Mouse (Mus musculus) gonadal fat pad, adult 2 months (tissue): ENCODE results near the gene Eif4g3. TPM values are rescaled to one million over a fixed set of nuclear protein-coding genes. Genes with fewer than 3 reads are reported as not detected.

Source experiments
- DNase-seq: peaks from one replicate; pipeline ENCODE4 v3.0.0-alpha.2; 2012; ENCODE audit warnings: low read depth
- polyA plus RNA-seq: library from polyadenylated mRNA; depleted of rRNA; stranded (reverse); fragments of >200 nt; gene quantifications from 2 replicates; pipeline ENCODE4 v1.2.3, GENCODE M21; 2012

Gene Eif4g3
- polyA plus RNA-seq, 1 experiment: 40.9 TPM

- DNase-seq: no peak
Observed at GRCm38 (mm10) chr4:138161550-138161949, 168.7 kb downstream of the Eif4g3 start.

GRCm38 (mm10) chr4:138163836-138164235 is 171.0 kb downstream of the Eif4g3 start:
- no peak for DNase-seq

GRCm38 (mm10) chr4:138164860-138165259 is 172.0 kb downstream of the Eif4g3 start:
- DNase-seq: no peak

- no peak for DNase-seq
Observed at GRCm38 (mm10) chr4:138166519-138166918, 173.7 kb downstream of the Eif4g3 start.

GRCm38 (mm10) chr4:138168162-138168561 is 175.3 kb downstream of the Eif4g3 start:
- no peak for DNase-seq

GRCm38 (mm10) chr4:138169420-138169819 is 176.6 kb downstream of the Eif4g3 start:
- DNase-seq: no peak

GRCm38 (mm10) chr4:138172686-138173085 is 179.9 kb downstream of the Eif4g3 start:
- DNase-seq: no peak

- no peak for DNase-seq
Observed at GRCm38 (mm10) chr4:138179391-138179790, 186.6 kb downstream of the Eif4g3 start.

GRCm38 (mm10) chr4:138180719-138181118 is 187.9 kb downstream of the Eif4g3 start:
- DNase-seq: no peak

GRCm38 (mm10) chr4:138184056-138184455 is 191.2 kb downstream of the Eif4g3 start:
- DNase-seq: no peak

- DNase-seq: no peak
Observed at GRCm38 (mm10) chr4:138184573-138184981, 191.8 kb downstream of the Eif4g3 start.

- no peak for DNase-seq
Observed at GRCm38 (mm10) chr4:138185961-138186360, 193.1 kb downstream of the Eif4g3 start.

- no peak for DNase-seq
Observed at GRCm38 (mm10) chr4:138187995-138188394, 195.2 kb downstream of the Eif4g3 start.

GRCm38 (mm10) chr4:138192561-138192960 is 199.7 kb downstream of the Eif4g3 start:
- no peak for DNase-seq

- DNase-seq: no peak
Observed at GRCm38 (mm10) chr4:138200769-138201168, 207.9 kb downstream of the Eif4g3 start.

- peak; percentile 56 for DNase-seq
Observed at GRCm38 (mm10) chr4:138201696-138202095, 208.9 kb downstream of the Eif4g3 start.

GRCm38 (mm10) chr4:138210116-138210515 is 217.3 kb downstream of the Eif4g3 start:
- no peak for DNase-seq

- DNase-seq: no peak
Observed at GRCm38 (mm10) chr4:138213861-138214260, 221.0 kb downstream of the Eif4g3 start.

GRCm38 (mm10) chr4:138215671-138216199 is 222.9 kb downstream of the Eif4g3 start:
- DNase-seq: no peak

- no peak for DNase-seq
Observed at GRCm38 (mm10) chr4:138216200-138216890, 223.5 kb downstream of the Eif4g3 start, which contains the start of gene Hp1bp3. Hp1bp3 (plus strand) TSS chr4:138216296.

- DNase-seq: peak; percentile 52
Observed at GRCm38 (mm10) chr4:138216891-138217392, 224.1 kb downstream of the Eif4g3 start.

GRCm38 (mm10) chr4:138217441-138217840 is 224.6 kb downstream of the Eif4g3 start:
- no peak for DNase-seq

GRCm38 (mm10) chr4:138217951-138218685 is 225.3 kb downstream of the Eif4g3 start:
- DNase-seq: no peak
